Mouse (Mus musculus): ENCODE measurements at regions not wholly inside any gene's neighbourhood (a gene's known extent, or its start where the extent isn't known, plus 50 kb on each side); places are given as distances from the start of the nearest gene placed in this dataset.
"Not testable (repeated sequence)": the region's sequence is repeated elsewhere in the genome, so short reads cannot be mapped to it uniquely, and the experiment has no call there.

GRCm38 (mm10) chr14:120815126-120815525 lies 95.9 kb upstream of the Ipo5 start:
- DNase-seq (ENCODE audit: low spot score in 2 of 2): not testable (repeated sequence)

- no peak for DNase-seq (ENCODE audit: low spot score in 2 of 2)
Observed at GRCm38 (mm10) chr14:120816529-120816928, 94.5 kb upstream of the Ipo5 start.

GRCm38 (mm10) chr14:120826187-120826586 lies 84.8 kb upstream of the Ipo5 start:
- no peak for DNase-seq (ENCODE audit: low spot score in 2 of 2)

GRCm38 (mm10) chr14:120830389-120830835 lies 80.6 kb upstream of the Ipo5 start:
- DNase-seq (ENCODE audit: low spot score in 2 of 2): not testable (repeated sequence)

GRCm38 (mm10) chr14:120831397-120831796 lies 79.6 kb upstream of the Ipo5 start:
- DNase-seq (ENCODE audit: low spot score in 2 of 2): no peak

GRCm38 (mm10) chr14:120831847-120832613 lies 79.0 kb upstream of the Ipo5 start:
- DNase-seq (ENCODE audit: low spot score in 2 of 2): peak; percentile 93 to 94

GRCm38 (mm10) chr14:120834821-120835220 lies 76.2 kb upstream of the Ipo5 start:
- no peak for DNase-seq (ENCODE audit: low spot score in 2 of 2)

- no peak for DNase-seq (ENCODE audit: low spot score in 2 of 2)
Observed at GRCm38 (mm10) chr14:120835758-120836157, 75.3 kb upstream of the Ipo5 start.

GRCm38 (mm10) chr14:120836535-120837316 lies 74.3 kb upstream of the Ipo5 start:
- no peak for DNase-seq (ENCODE audit: low spot score in 2 of 2)

GRCm38 (mm10) chr14:120840900-120841299 lies 70.1 kb upstream of the Ipo5 start:
- DNase-seq (ENCODE audit: low spot score in 2 of 2): no peak

GRCm38 (mm10) chr14:120841311-120841710 lies 69.7 kb upstream of the Ipo5 start:
- no peak for DNase-seq (ENCODE audit: low spot score in 2 of 2)

GRCm38 (mm10) chr14:120845172-120845571 lies 65.9 kb upstream of the Ipo5 start:
- DNase-seq (ENCODE audit: low spot score in 2 of 2): no peak

GRCm38 (mm10) chr14:120846073-120846850 lies 64.8 kb upstream of the Ipo5 start:
- no peak for DNase-seq (ENCODE audit: low spot score in 2 of 2)

- DNase-seq (ENCODE audit: low spot score in 2 of 2): no peak
Observed at GRCm38 (mm10) chr14:120847006-120847405, 64.0 kb upstream of the Ipo5 start.

- no peak for DNase-seq (ENCODE audit: low spot score in 2 of 2)
Observed at GRCm38 (mm10) chr14:120848083-120848951, 62.7 kb upstream of the Ipo5 start.

GRCm38 (mm10) chr14:120849159-120849558 lies 61.9 kb upstream of the Ipo5 start:
- no peak for DNase-seq (ENCODE audit: low spot score in 2 of 2)

GRCm38 (mm10) chr14:120853643-120854042 lies 57.4 kb upstream of the Ipo5 start:
- DNase-seq (ENCODE audit: low spot score in 2 of 2): no peak

GRCm38 (mm10) chr14:120854559-120854958 lies 56.5 kb upstream of the Ipo5 start:
- no peak for DNase-seq (ENCODE audit: low spot score in 2 of 2)

- DNase-seq (ENCODE audit: low spot score in 2 of 2): peak; percentile 50 to 61
Observed at GRCm38 (mm10) chr14:120855181-120855580, 55.8 kb upstream of the Ipo5 start.

Data from layer of hippocampus, postnatal 14 days (tissue).